11 mouse cellular contexts compared by ENCODE assay signal in the genomic region with DNA sequence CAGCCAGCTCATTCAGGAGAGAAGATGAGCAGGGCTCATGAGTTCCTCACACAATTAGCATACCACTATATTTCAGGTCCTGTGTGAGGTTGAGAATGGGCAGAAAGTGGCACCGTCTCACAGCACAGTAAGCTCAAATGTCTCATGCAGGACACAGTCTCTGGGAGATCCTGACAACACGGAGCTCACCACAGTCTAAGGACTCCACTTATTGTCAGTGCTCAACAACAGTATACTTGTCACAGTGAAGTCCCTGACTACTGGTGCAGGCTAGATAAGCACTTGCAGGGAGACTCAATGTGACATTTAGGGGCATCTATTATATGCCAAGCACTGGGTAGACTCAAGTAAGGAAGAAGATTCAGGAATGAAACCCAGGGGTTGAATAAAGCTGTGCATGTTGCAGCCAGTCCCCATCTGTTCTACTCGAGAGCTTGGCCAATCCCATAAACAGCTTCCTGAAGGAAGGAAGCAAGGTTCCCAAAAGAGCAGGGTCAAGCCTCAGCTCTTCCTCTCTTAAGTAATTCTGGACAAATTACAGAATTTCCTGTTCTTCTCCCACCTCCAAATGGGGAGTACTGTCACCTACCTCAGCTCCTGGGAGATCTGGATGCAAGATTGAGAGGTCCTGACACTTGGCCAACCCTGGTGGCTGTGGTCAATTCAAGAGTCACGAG. TPM values are rescaled to one million over a fixed set of nuclear protein-coding genes. Genes with fewer than 3 reads are reported as not detected.
DNase-seq lines count a peak whose midpoint lies in the region; ATAC-seq and TF ChIP-seq lines count a peak whose summit lies in the region.
"Had no signal": no experiment of that assay in that cellular context is flagged by ENCODE, and none has a peak within 500 bp of the region (broad histone marks: within the 10 kb centered on the region; RNA-seq: fewer than 3 reads in every experiment).

No protein-coding gene starts in this region.

- no peaks in the 10 kb centered on the region for H3K36me3 ChIP-seq in heart, postnatal 0 days (replicated peaks; ENCODE audit: control insufficient read depth, insufficient read depth, low read length)
- H3K36me3 ChIP-seq in embryonic facial prominence, embryonic 12.5 days, result no peaks in the 10 kb centered on the region
- no peaks in the 10 kb centered on the region for H3K36me3 ChIP-seq in hindbrain, embryonic 16.5 days (ENCODE audit: control insufficient read depth, insufficient read depth, low read length)
- no peaks in the 10 kb centered on the region for H3K36me3 ChIP-seq in midbrain, embryonic 14.5 days (ENCODE audit: control insufficient read depth, insufficient read depth, low read length)

- no peak overlapping the region for H3K4me3 ChIP-seq in heart, postnatal 0 days (ENCODE audit: low read depth, low read length)
- H3K4me3 ChIP-seq in embryonic facial prominence, embryonic 12.5 days, result no peak overlapping the region
- peak overlapping the region; percentile 64 for H3K4me3 ChIP-seq in hindbrain, embryonic 16.5 days (ENCODE audit: low read length)
- H3K4me3 ChIP-seq in midbrain, embryonic 14.5 days (replicated peaks; ENCODE audit: low read depth, low read length), result peak overlapping the region; percentile 57

- TF ChIP-seq CTCF in heart, postnatal 0 days (IDR thresholded peaks at IDR 0.05; ENCODE audit: low read depth), result no peak

- no peak overlapping the region for H3K4me2 ChIP-seq in heart, postnatal 0 days (ENCODE audit: low read depth, low read length)
- H3K4me2 ChIP-seq in embryonic facial prominence, embryonic 12.5 days (replicated peaks), result peak overlapping the region; percentile 81
- H3K4me2 ChIP-seq in hindbrain, embryonic 16.5 days (ENCODE audit: low read length), result peak overlapping the region; percentile 93
- H3K4me2 ChIP-seq in midbrain, embryonic 14.5 days (ENCODE audit: low read length), result peak overlapping the region; percentile 91

- no peaks in the 10 kb centered on the region for H3K9me3 ChIP-seq in heart, postnatal 0 days (replicated peaks; ENCODE audit: control insufficient read depth, low read length)
- no peaks in the 10 kb centered on the region for H3K9me3 ChIP-seq in embryonic facial prominence, embryonic 12.5 days
- H3K9me3 ChIP-seq in hindbrain, embryonic 16.5 days (ENCODE audit: control insufficient read depth, low read length), result no peaks in the 10 kb centered on the region
- H3K9me3 ChIP-seq in midbrain, embryonic 14.5 days (ENCODE audit: control insufficient read depth, low read length), result no peaks in the 10 kb centered on the region

- H3K27ac ChIP-seq in heart, postnatal 0 days (ENCODE audit: low read depth), result peak overlapping the region; percentile 66; the same call in 1 of the 2 replicates
- peak overlapping the region; percentile 65 for H3K27ac ChIP-seq in embryonic facial prominence, embryonic 12.5 days
- H3K27ac ChIP-seq in hindbrain, embryonic 16.5 days (ENCODE audit: low read depth, low read length), result peak overlapping the region; percentile 78
- peak overlapping the region; percentile 85 for H3K27ac ChIP-seq in midbrain, embryonic 14.5 days (replicated peaks; ENCODE audit: low read depth, low read length)

- 55% methylated on average over 4 of the region's 4 CpGs for WGBS in heart, postnatal 0 days
- 81% methylated on average over 4 of the region's 4 CpGs for WGBS in embryonic facial prominence, embryonic 12.5 days
- 61% methylated on average over 4 of the region's 4 CpGs for WGBS in hindbrain, embryonic 16.5 days
- WGBS in midbrain, embryonic 14.5 days, result 85% methylated on average over 4 of the region's 4 CpGs

- peaks cover 40% of the 10 kb centered on the region for H3K4me1 ChIP-seq in heart, postnatal 0 days (ENCODE audit: control insufficient read depth, insufficient read depth)
- peaks cover 49% of the 10 kb centered on the region for H3K4me1 ChIP-seq in embryonic facial prominence, embryonic 12.5 days
- peaks cover 47% of the 10 kb centered on the region for H3K4me1 ChIP-seq in hindbrain, embryonic 16.5 days (ENCODE audit: control insufficient read depth, insufficient read depth, low read depth, low read length)
- H3K4me1 ChIP-seq in midbrain, embryonic 14.5 days (ENCODE audit: control insufficient read depth, insufficient read depth, low read length), result peaks cover 43% of the 10 kb centered on the region

- ATAC-seq in heart, postnatal 0 days (ENCODE audit: insufficient read depth, low read depth), result no peak
- no peak for ATAC-seq in embryonic facial prominence, embryonic 12.5 days (ENCODE audit: insufficient number of reproducible peaks, insufficient read depth, low FRiP score, low TSS enrichment)
- ATAC-seq in hindbrain, embryonic 16.5 days, result no peak
- no peak for ATAC-seq in midbrain, embryonic 14.5 days (ENCODE audit: low FRiP score, low TSS enrichment)

- no peak overlapping the region for H3K9ac ChIP-seq in heart, postnatal 0 days (replicated peaks; ENCODE audit: low read depth, low read length)
- H3K9ac ChIP-seq in embryonic facial prominence, embryonic 12.5 days, result no peak overlapping the region
- peak overlapping the region; percentile 63 for H3K9ac ChIP-seq in hindbrain, embryonic 16.5 days (ENCODE audit: low read depth, low read length)
- peak overlapping the region; percentile 77 for H3K9ac ChIP-seq in midbrain, embryonic 14.5 days (replicated peaks; ENCODE audit: low read length)

- no peak for TF ChIP-seq EP300 in heart, postnatal 0 days (IDR thresholded peaks at IDR 0.05; ENCODE audit: low read depth)

- H3K27me3 ChIP-seq in heart, postnatal 0 days (ENCODE audit: control insufficient read depth, insufficient read depth, low read length), result no peaks in the 10 kb centered on the region
- no peaks in the 10 kb centered on the region for H3K27me3 ChIP-seq in embryonic facial prominence, embryonic 12.5 days
- H3K27me3 ChIP-seq in hindbrain, embryonic 16.5 days (replicated peaks; ENCODE audit: control insufficient read depth, insufficient read depth, low read length), result no peaks in the 10 kb centered on the region
- no peaks in the 10 kb centered on the region for H3K27me3 ChIP-seq in midbrain, embryonic 14.5 days (ENCODE audit: control insufficient read depth, insufficient read depth, low read length)
- H3K27me3 ChIP-seq: CH12.LX had no signal

- DNase-seq in heart, postnatal 0 days (ENCODE audit: low spot score), result no peak
- no peak for DNase-seq in heart, postnatal 25 days (ENCODE audit: low spot score)
- DNase-seq in midbrain, embryonic 14.5 days, result no peak
- no peak for DNase-seq in B cell, adult 2 months
- no peak for DNase-seq in layer of hippocampus, postnatal 25 days (ENCODE audit: extremely low spot score in 1 of 2, low spot score in 1 of 2)
- no peak for DNase-seq in left cerebral cortex, adult 18-20 months (ENCODE audit: low spot score in 2 of 2)
- DNase-seq: adrenal gland, adult 2 months had no signal

- intact Hi-C loops in heart, postnatal 25 days (cut with DNase I), result no loop called here

RNA-seq across cellular contexts. Expression of a gene that starts 20.9 kb away (rescaled TPM):
- 3.2 and 4.2 TPM in 2 replicates for total RNA-seq in heart, postnatal 0 days (2014; rRNA removed; ENCODE audit: low replicate concordance)
- 3.3 and 3.5 TPM in 2 replicates for polyA plus RNA-seq in heart, postnatal 0 days (2015; fragmentation: Nextera tagmentation; extraction: Ambion mirVana)
- 1 to 10 TPM; 3.4 to 4.2 TPM for total RNA-seq in heart, postnatal 25 days (2021)
- 6.1 and 6.3 TPM in 2 replicates for polyA plus RNA-seq in embryonic facial prominence, embryonic 12.5 days (2016; fragmentation: Nextera tagmentation; extraction: Ambion mirVana)
- 5.1 and 5.2 TPM in 2 replicates for polyA plus RNA-seq in hindbrain, embryonic 16.5 days (2015; fragmentation: Nextera tagmentation; extraction: Ambion mirVana)
- 5.3 and 5.6 TPM in 2 replicates for polyA plus RNA-seq in midbrain, embryonic 14.5 days (2014; fragmentation: Nextera tagmentation; extraction: Ambion mirVana)
- total RNA-seq in layer of hippocampus, postnatal 25 days (2021), result 1 to 10 TPM; 4.1 to 4.2 TPM
- total RNA-seq in left cerebral cortex, adult 18-20 months (2021), result 1 to 10 TPM; 3.7 to 4.6 TPM

RNA-seq across cellular contexts. Expression of a gene that starts 21.9 kb away (rescaled TPM):
- total RNA-seq in heart, postnatal 0 days (2014; rRNA removed; ENCODE audit: low replicate concordance), result 12.5 and 16.0 TPM in 2 replicates
- 6.5 and 6.6 TPM in 2 replicates for polyA plus RNA-seq in heart, postnatal 0 days (2015; fragmentation: Nextera tagmentation; extraction: Ambion mirVana)
- total RNA-seq in heart, postnatal 25 days (2021), result 1 to 10 TPM; 5.6 to 7.5 TPM
- 30.2 and 31.5 TPM in 2 replicates for polyA plus RNA-seq in embryonic facial prominence, embryonic 12.5 days (2016; fragmentation: Nextera tagmentation; extraction: Ambion mirVana)
- polyA plus RNA-seq in hindbrain, embryonic 16.5 days (2015; fragmentation: Nextera tagmentation; extraction: Ambion mirVana), result 55.0 and 60.6 TPM in 2 replicates
- polyA plus RNA-seq in midbrain, embryonic 14.5 days (2014; fragmentation: Nextera tagmentation; extraction: Ambion mirVana), result 36.3 and 41.5 TPM in 2 replicates
- 10 to 100 TPM; 53.5 to 55.2 TPM for total RNA-seq in layer of hippocampus, postnatal 25 days (2021)
- total RNA-seq in left cerebral cortex, adult 18-20 months (2021), result 10 to 100 TPM; 67.5 to 72.1 TPM

RNA-seq across cellular contexts. Expression of a gene that starts 33.7 kb away (rescaled TPM):
- 33.9 and 46.7 TPM in 2 replicates for total RNA-seq in heart, postnatal 0 days (2014; rRNA removed; ENCODE audit: low replicate concordance)
- polyA plus RNA-seq in heart, postnatal 0 days (2015; fragmentation: Nextera tagmentation; extraction: Ambion mirVana), result 62.6 and 65.4 TPM in 2 replicates
- 10 to 100 TPM; 78.1 to 81.2 TPM for total RNA-seq in heart, postnatal 25 days (2021)
- polyA plus RNA-seq in embryonic facial prominence, embryonic 12.5 days (2016; fragmentation: Nextera tagmentation; extraction: Ambion mirVana), result 36.1 and 36.9 TPM in 2 replicates
- polyA plus RNA-seq in hindbrain, embryonic 16.5 days (2015; fragmentation: Nextera tagmentation; extraction: Ambion mirVana), result 56.4 and 59.8 TPM in 2 replicates
- 46.2 and 64.4 TPM in 2 replicates for polyA plus RNA-seq in midbrain, embryonic 14.5 days (2014; fragmentation: Nextera tagmentation; extraction: Ambion mirVana)
- total RNA-seq in layer of hippocampus, postnatal 25 days (2021), result 10 to 100 TPM; 40.1 to 41.9 TPM
- 10 to 100 TPM; 49.5 to 51.2 TPM for total RNA-seq in left cerebral cortex, adult 18-20 months (2021)

RNA-seq across cellular contexts. Expression of a gene that starts 41.3 kb away (rescaled TPM):
- 1.1 and 6.0 TPM in 2 replicates for total RNA-seq in heart, postnatal 0 days (2014; rRNA removed; ENCODE audit: low replicate concordance)
- polyA plus RNA-seq in heart, postnatal 0 days (2015; fragmentation: Nextera tagmentation; extraction: Ambion mirVana), result 1.8 and 2.0 TPM in 2 replicates
- 1 to 10 TPM; 3.1 to 3.6 TPM for total RNA-seq in heart, postnatal 25 days (2021)
- polyA plus RNA-seq in embryonic facial prominence, embryonic 12.5 days (2016; fragmentation: Nextera tagmentation; extraction: Ambion mirVana), result 1.3 and 1.4 TPM in 2 replicates
- 0.76 and 0.93 TPM in 2 replicates for polyA plus RNA-seq in hindbrain, embryonic 16.5 days (2015; fragmentation: Nextera tagmentation; extraction: Ambion mirVana)
- not detected in 2 replicates for polyA plus RNA-seq in midbrain, embryonic 14.5 days (2014; fragmentation: Nextera tagmentation; extraction: Ambion mirVana)
- under 1 TPM; 0.56 to 0.81 TPM for total RNA-seq in layer of hippocampus, postnatal 25 days (2021)
- total RNA-seq in left cerebral cortex, adult 18-20 months (2021), result under 1 TPM; 0.77 to 0.84 TPM
- total RNA-seq: CH12.LX had no signal
- polyA plus RNA-seq: limb, embryonic 11.5 days had no signal

RNA-seq across cellular contexts. Expression of a gene that starts 47.6 kb away (rescaled TPM):
- total RNA-seq in heart, postnatal 0 days (2014; rRNA removed; ENCODE audit: low replicate concordance), result 159 and 195 TPM in 2 replicates
- polyA plus RNA-seq in heart, postnatal 0 days (2015; fragmentation: Nextera tagmentation; extraction: Ambion mirVana), result 77.0 and 84.9 TPM in 2 replicates
- total RNA-seq in heart, postnatal 25 days (2021), result 10 to 100 TPM; 47.7 to 49.6 TPM
- 53.9 and 54.6 TPM in 2 replicates for polyA plus RNA-seq in embryonic facial prominence, embryonic 12.5 days (2016; fragmentation: Nextera tagmentation; extraction: Ambion mirVana)
- polyA plus RNA-seq in hindbrain, embryonic 16.5 days (2015; fragmentation: Nextera tagmentation; extraction: Ambion mirVana), result 161 and 196 TPM in 2 replicates
- polyA plus RNA-seq in midbrain, embryonic 14.5 days (2014; fragmentation: Nextera tagmentation; extraction: Ambion mirVana), result 107 and 153 TPM in 2 replicates
- 100 to 1,000 TPM; 194 to 197 TPM for total RNA-seq in layer of hippocampus, postnatal 25 days (2021)
- 100 to 1,000 TPM; 283 to 350 TPM for total RNA-seq in left cerebral cortex, adult 18-20 months (2021)

Comparison
In these comparisons a context has a peak if more than half of its experiments do, and no peak if none do; other contexts are left out.
1. H3K4me3 ChIP-seq: peak in hindbrain, embryonic 16.5 days (single experiment) and midbrain, embryonic 14.5 days (single experiment); none in heart, postnatal 0 days (single experiment) and embryonic facial prominence, embryonic 12.5 days (single experiment).
2. H3K9ac ChIP-seq: peak in hindbrain, embryonic 16.5 days (single experiment) and midbrain, embryonic 14.5 days (single experiment); none in heart, postnatal 0 days (single experiment) and embryonic facial prominence, embryonic 12.5 days (single experiment).
3. Peak in every context shown above with its lines, with median percentiles within 50 percentile points of each other: H3K27ac ChIP-seq.